Mouse (Mus musculus): ENCODE measurements at regions not wholly inside any gene's neighbourhood (a gene's known extent, or its start where the extent isn't known, plus 50 kb on each side); places are given as distances from the start of the nearest gene placed in this dataset.

DNA sequence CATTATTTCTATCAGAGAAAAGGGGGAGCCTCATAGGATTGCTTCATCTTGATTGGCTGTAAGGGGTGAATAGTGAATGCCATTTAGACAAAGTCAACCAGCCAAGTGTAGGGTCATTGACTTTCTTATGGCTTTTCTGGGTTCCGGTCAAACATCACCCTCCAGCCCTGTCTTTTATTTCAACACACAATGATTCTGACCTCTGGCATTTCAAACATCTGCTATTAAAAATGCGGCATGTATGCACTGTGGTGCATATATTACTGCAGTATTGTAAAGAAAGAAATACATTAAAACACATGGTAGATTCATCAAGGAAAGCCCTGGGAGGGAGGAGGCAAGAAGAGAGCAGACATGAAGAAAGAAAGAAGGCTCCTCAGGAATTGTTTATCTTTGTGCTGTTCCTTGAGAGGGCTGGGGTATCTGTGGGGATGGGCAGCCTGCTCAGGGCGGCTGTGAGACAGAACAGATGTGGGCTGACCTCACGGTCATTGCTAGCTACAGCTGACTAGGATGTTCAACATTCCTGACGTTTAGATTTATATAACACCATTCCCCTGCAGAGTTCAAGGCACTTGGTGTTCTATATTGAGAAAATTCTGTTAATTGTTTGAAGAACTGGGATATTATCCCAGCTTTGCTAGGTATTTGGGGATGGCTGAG lies 303.5 kb upstream of the Ppp2r3a start:
- no peak for DNase-seq (ENCODE audit: low spot score in 2 of 2)

DNA sequence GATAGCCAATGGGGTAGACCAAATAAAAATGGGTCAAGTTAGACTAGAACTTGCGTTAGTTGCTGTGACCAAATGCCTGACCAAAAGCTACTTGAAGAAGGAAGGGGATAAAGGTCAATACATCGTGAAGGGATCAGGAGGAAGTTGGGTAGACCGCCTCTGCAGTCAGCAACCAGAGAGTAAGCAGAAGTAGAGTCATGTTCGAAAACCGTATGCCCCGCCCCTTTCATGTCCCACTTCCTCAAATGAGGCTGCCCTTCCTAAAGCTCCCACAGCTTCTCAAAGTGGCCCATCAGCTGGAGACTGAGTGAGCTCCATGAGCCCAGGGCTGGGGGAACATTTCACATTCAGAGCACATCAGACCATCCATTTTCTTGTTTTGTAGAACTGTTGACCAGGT lies 301.2 kb upstream of the Ppp2r3a start:
- no peak for DNase-seq (ENCODE audit: low spot score in 2 of 2)

DNA sequence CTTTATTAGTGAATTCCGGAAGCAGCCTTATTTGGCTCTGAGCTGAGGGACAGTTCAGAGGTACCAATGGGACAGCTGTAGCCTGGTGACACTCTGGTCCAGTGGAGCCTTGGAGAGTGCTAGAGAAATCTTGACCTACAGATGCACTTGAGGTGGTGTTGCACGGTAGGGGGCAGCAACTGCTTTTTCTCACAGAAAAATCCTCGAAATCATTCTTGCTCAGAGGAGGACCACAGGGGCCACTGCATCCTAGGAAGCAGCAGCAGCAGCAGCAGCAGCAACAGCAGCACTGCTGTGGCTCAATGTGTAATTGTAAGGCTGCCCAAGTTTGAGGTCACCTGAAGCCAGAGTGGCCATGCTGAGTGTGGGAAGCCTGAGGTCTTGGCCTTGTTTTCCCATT lies 299.7 kb upstream of the Ppp2r3a start:
- no peak for DNase-seq (ENCODE audit: low spot score in 2 of 2)

DNA sequence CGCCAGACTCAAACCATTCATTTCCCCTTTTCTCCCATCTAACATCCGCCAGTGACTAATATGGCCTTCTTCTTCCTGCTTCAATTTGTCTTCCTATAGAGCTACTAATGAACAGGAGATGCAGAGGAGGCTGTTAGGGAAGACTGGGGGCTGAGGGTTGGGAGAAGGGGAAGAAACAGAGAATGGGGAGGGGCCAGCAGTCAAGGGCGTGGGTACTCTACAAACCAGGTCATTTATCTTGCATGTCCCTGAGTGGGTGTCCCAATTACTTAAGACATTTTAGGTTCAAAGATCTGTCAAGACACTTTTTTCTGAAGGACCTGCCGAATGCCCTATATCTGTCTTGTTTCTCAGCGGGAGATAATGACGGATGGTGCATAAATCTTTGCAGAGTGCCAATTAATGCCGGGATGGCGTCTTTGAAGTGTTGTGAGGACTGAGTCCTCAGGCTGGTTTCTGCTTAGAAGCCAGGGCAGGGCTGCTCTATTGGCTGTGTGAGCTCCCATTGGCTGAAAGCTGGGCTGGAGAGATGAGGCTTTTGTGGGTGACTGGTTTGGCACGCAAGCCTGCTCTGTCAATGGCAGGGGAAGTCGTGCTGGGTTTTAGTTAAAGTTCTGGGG lies 294.7 kb upstream of the Ppp2r3a start:
- DNase-seq (ENCODE audit: low spot score in 2 of 2) = no peak

DNA sequence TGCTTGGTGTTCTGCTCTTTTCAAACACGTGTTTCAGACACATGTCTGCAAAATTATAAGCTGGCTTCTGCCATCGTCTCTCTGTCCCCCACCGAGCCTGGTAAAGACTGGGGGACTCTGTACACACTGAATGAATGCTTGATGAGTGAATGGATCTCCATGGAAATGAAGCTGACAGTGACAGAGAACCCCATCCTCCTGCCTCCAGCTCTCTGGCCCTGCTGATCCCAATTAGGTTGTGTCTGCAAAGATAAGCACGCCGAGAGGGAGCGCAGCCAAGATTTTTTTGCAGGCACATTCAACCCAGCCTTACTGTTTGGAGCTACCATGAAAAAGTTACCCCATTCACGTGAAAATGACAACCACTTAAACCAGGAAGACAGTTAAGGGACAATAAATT lies 266.5 kb upstream of the Ppp2r3a start:
- no peak for DNase-seq (ENCODE audit: low spot score in 2 of 2)

DNA sequence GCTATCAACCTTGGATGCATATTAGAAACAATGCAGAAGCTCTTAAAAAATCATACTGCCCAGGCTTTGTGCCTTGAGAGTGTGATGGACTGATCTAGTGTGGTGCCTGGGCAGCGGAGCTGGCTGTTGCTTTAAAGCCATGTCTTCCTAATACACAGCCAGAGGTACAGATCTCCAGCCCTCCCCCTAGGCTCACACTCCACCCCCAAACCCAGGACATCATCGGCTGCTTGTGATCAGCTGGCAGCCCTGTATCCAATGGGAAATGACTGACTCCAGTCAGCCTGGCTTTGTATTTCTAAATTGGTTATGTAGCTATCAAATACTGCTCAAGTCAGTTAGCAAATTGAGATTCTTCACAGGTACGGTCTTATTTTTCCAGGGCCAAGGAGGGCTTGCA lies 259.2 kb upstream of the Ppp2r3a start:
- no peak for DNase-seq (ENCODE audit: low spot score in 2 of 2)

DNA sequence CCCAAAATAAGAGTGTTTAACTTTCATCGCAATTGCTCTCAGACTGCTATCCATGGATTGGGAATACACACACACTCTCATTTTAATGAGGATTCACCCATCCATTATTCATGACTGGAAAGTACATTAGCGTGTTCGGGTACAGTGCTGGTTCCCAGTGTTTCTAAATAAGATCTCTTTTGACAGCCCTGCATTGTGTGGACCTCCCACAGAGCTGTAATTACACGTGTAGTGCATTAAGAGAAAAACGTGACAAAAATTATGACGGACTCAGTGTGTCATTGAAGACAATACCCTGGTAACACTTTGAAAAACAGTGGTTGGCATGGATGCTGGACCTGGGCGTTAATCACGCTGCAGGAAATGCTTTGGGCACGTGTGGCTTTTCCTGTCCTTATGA lies 257.6 kb upstream of the Ppp2r3a start:
- DNase-seq (ENCODE audit: low spot score in 2 of 2) = no peak

DNA sequence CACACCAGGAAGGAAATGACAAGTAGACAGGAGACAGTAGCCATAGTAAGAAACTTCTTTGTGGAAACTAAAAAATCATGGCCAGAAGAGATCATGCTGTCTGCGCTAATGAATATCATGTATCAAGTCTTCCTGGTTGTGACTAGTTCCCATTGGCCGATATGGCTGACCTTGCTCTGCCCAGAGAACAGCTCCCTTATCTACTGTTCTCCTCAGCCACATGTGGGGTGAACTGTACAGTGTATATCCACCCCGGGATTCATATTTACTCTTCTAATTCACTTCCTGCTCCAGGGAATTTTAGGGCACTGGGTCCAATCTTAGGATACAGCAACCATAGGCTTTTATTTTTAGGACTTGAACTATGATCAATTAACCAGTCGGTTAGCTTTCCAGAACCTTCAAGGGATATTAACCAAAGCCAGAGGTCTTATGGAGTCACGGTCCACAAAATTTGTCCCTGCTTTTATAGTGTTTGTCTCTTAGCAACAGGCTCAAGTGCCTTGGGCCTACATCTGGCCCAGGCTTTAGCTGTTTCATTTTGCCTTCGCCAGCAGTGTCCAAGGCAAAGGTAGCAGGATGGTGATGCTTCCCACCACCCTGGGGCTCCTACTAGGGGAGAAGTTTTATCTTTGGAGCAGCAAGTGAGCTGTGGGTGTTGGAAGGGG lies 255.6 kb upstream of the Ppp2r3a start:
- no peak for DNase-seq (ENCODE audit: low spot score in 2 of 2)

DNA sequence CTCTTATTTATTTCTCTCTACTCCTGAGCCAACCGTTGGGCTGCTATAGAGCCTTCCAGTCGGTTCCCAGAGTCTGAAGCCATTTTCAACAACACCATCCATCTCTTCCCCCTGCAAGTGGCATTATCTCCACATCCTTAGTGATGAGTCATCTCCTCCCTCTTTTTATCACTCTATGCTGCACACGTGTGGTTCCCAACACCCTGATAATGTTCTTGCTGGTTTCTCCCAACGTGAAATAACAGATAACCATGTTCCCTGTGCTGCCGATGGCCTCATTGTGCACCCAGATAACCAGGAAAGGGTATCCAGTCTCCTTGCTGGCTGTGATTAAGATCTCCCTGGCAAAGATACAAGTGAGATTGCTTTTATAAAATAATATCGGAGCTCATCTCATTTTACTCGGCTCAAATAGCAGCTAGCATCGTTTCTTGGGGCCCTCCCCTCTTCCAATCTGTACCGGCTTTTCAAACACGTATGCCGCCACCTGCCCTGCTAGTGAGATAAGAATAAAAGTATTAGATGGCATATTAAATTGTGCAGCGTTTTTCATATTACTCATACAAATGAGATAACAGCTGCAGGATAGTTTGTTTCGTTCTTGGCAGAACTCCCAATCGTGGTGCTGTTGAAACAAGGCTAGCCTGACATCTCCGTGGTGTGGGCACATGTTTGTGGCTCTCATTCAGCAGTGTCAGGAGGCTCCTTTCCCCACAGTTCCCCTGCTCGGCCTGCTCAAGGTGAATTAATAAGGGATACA lies 250.3 kb upstream of the Ppp2r3a start:
- peak; percentile 10 to 11 for DNase-seq (ENCODE audit: low spot score in 2 of 2)

DNA sequence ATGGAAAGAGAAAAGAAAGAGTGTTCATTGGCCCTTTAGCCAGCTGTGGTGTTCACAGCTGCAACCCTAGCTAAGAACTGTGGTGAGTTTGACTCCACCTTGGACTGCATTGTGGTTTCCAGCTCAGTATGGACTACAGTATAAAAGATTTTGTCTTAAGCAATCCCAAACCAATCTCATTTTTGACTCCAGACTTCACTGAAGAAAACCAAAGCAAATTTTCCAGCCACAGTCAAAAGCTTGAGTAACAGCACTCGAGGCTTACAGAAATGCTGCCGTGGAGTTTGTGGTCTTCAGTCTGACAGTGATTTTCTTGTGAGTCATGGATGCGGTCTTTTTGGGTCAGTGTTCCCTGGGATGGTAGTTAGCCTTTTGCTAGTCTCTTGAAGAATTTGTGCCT lies 249.4 kb upstream of the Ppp2r3a start:
- no peak for DNase-seq (ENCODE audit: low spot score in 2 of 2)

DNA sequence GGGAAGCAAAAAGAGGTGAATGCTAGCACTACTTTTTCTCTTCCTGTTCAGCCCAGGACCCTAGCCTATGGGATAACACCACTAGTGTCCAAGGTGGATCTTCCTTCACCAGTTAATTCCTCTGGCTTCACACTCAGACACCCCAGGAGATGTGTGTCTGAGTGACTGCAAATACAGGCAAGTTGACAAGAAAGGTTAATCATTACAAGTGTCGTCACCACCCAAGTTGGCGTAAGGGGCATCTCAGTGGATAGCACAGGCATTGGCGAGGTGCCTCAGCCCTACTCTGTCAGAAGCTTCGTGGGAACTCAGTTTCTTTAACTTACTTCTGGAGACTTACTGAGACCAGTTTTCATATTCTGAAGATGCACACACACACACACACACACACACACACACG lies 247.1 kb upstream of the Ppp2r3a start:
- no peak for DNase-seq (ENCODE audit: low spot score in 2 of 2)

DNA sequence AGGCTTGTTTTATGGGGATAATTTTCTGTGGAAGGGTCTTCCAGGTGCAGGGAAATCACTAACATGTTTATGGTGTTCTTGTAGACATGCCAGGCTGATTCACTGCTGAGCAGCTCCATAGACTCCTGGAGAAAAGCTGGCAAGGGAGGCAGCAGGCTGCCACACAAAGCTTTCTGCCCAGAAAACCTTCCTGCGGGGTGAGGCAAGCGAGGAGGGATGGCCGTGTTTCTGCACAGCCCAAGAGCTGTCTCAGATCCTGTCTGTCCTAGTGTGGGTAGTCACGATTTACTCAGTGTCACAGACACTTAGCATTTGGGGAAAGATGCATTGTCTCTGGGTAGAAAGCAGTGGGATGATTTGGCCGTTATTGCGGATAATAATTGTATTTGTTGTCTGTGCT lies 244.2 kb upstream of the Ppp2r3a start:
- DNase-seq (ENCODE audit: low spot score in 2 of 2) = no peak

DNA sequence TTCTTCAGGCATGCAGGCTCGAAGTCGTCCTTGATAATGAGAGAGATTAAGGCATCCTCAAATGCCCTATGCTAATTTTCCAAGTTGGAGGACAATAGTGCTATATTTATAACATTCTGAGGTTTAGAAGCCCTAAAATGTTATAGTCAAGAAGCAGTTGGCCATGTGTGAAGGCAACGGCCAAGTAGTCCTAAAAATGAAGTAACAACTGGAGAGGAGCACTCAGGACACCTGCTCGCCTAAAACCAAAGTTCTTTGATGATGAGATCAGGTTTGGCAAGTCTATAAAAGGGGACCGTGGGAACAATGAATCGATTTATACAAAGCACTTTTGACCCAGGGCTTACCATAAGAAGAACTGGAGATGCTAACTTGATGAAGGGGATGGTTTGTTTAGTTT lies 237.4 kb upstream of the Ppp2r3a start:
- DNase-seq (ENCODE audit: low spot score in 2 of 2) = no peak

DNA sequence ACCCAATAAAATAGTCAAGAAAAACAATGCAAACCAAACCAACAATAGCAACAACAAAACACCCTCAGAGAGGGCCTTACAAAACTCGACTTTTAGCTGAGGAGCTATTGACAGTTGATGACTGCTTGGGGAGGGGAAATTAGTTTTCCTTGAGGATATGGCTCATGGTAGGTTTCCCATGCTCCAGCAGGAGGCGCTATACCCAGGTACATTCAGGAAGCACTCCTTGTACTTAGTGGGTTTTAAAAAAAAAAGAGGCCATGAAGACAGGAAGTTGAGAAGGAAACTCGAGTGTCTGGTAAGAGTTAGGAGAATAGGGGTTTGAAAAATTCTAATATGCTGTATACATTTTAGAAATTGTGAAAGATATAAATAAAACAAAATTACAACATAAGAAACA lies 224.6 kb upstream of the Ppp2r3a start:
- no peak for DNase-seq (ENCODE audit: low spot score in 2 of 2)

DNA sequence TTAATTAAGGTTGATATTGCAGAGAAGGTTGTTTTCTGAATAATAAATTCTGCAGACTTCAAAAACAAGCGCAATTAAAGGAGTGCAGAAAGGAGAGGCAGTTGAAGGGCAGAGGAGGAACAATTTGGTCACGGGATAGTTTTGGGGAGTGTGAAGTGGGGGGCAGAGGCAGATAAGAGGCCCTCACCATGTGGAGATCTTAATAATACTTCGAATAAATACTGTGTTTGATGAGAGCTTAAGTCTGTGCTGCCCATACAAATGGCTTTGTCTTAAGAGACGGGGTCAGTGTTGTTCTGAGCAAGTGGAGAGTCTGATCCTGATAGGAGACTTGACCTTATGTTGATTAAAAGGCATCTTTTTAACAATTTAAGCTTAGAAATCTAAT lies 221.5 kb upstream of the Ppp2r3a start:
- no peak for DNase-seq (ENCODE audit: low spot score in 2 of 2)

DNA sequence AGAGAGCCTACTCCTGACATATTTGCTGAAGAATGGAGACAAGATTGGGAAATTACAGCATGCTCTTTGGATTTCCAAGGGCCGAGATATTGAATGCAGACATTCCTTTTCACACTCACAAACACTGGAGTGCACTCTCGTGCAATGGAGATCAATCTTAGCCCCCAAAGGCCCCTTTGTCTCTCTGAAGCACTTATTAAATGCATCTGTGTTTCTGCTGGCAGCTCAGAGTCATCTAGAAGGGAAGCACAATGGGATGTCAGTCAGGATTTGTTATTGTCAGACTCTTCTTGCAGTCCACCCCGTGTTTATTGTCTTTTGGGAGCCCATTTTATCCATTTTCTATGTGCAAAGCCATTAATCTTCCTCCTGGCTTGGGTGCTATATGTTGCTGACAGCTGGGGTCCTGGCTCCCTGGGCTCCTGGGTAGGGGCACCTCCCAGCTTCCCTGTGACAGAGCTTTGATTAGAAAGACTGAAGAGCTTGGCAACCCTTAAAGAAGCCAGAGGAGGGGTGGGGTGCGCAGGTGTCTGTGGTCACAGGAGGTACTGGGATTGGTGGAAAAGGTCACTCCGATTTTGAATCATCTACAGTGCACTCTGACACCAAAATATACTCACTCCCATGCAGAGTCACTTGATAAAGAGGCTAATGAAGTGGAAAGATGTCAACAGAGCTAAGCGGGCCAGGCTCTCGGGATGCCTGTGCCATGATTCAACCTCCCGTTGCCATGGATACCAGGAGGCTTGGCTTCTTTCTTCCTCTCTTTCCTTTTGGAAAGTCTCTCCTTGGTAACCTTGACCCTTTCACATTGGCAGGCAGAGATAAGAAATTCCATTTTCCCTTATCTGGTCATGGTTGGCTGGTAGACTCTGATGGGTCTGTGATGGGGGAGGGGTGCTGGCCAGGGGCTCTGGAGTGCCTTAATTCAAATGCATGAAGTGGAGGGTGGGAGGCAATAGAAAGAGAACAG lies 220.8 kb upstream of the Ppp2r3a start:
- DNase-seq (ENCODE audit: low spot score in 2 of 2) = peak in 1 of 2 experiments; percentile 26

DNA sequence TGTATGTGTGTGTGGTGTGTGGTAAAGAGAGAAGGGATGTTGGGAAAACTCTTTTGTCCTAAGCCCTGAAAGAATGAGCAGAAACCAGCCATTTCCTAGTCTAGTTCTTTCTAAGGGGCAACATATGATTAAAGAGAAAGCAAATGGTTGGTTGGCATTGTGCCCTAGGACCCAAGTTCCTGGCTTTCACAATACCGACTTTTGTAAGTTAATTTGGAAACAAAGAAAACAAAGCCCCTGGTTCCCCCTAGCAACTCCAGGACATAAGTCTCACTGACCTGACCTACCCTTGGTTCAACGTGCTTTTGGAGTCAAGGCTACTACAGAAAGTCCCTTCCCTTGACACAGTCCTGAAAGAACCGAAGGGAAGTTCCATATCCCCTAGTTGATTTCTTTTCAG lies 220.1 kb upstream of the Ppp2r3a start:
- no peak for DNase-seq (ENCODE audit: low spot score in 2 of 2)

DNA sequence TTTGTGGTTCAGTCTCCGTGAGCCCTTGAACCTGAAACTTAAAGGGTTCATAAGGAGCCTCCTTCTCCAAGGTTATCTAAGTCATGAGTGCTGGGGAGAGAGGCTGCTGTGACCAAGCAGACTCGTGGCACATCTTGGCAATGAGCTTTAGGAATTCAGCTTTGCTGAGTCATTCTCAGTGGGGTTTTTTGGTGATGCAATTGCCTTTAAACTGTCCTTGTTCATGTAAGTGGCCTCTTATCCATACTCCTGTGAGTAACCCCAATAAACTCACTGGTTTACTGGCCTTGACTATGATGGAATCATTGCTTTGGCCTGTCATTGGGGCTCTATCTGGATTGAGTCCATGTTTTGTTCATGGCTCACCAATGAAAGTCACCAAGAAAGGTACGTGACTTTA lies 218.2 kb upstream of the Ppp2r3a start:
- DNase-seq (ENCODE audit: low spot score in 2 of 2) = no peak

DNA sequence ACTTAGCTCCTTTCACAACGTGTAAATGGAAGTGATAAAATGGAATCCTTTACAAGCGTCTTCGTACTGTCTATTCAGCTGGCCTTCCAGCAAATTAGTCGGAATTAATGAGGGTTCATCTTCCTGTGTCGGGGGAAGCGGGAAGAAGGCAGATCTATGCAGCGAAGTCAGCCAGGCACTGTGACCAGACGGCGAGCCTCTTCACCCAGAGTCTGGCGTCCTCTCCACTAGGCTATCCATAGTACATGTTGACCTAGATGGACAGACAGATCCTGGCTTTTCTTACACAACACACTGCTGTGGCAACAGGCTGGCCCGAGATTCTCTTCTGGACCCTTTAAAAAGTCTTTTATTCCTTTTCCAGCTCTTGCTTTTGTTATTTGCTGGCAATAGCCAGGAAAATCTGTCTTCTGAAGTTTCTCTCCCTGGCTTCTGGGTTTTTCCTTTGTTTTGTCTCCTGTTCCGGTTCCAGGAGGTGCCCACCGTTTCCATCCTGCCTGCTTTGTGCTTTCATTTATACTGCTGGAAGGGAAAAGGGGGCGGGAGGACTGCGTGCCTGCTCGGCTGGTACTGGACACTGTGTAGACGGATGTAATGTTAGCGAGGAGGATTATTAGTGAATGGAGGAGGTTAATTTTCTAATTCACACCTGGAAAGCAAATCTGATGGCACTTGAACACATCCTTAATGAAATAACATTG lies 213.3 kb upstream of the Ppp2r3a start:
- DNase-seq (ENCODE audit: low spot score in 2 of 2) = no peak

DNA sequence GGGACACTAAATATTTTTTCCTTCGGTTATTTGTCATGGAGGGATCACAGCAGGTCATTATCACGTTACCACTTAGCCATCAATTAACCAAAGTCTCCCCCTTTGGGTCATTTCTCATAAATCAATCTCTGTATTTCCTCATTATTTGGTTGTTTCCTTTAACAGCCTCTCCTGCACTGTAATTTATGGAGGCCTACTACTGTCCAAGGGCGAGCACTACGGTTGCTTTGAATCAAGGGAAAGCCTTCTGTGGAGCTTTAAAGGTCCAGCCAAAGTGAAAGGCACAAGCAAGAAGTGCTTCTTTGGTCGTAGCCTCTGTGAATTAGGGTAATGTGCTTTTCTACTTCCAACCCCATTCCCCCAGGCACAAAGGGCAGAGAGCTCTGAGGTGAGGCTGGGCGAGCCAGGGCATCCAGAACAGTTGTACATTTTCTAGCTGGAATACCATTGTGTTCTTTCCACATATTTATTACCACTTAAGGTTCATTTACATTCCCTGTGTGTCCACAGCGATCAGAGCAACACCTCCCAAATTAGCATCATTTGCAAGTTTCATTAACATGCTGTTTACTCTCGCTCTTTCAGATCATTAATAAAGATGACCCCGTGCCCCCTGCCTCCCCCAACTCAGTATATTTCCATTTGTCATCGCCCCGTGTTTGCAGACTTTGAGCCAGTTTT lies 207.5 kb upstream of the Ppp2r3a start:
- DNase-seq (ENCODE audit: low spot score in 2 of 2) = no peak

All from left cerebral cortex, adult 9 months (tissue).